Mouse (Mus musculus): Measurements from ENCODE around the gene Mcl1.
A peak's percentile ranks its signal among the peaks of the same experiment; 100 is the strongest.
"Not testable (repeated sequence)": the region's sequence is repeated elsewhere in the genome, so short reads cannot be mapped to it uniquely, and the experiment has no call there.

Mcl1 gene

DNA sequence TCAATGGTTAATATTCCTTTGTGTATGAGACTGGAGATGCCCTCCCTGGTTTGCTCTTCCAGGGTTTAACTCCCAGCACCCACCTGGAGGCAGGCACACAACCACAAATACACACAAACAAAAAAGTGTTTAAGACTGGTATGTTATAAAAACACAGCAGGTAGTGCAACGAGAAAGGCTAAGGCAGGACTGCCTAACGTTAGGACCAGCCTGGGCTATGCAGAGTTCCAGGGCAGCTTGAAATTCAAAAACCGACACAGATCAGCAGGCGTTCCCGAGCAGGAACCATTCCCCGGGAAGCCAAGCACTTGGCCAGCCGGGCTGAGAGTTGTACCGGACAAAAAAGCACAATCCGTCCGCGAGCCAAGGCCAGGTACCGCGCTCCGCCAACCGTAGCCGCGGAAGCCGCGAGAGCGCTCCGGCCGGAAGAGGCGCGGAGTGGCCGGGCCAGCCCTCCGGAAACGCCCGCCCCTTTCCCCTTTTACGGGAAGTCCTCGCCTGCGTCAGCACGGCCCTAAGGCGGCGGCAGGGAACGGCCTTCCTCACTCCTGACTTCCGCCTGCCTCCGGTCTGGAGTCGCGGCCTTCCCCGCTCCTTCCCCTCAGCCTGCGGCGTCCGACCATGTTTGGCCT, at the start of gene Mcl1:
Mcl1 (plus strand) TSS at position 553 of the 632 bp plus-strand sequence.
- DNase-seq (ENCODE audit: low spot score in 2 of 2), result peak; percentile 95 to 96

DNA sequence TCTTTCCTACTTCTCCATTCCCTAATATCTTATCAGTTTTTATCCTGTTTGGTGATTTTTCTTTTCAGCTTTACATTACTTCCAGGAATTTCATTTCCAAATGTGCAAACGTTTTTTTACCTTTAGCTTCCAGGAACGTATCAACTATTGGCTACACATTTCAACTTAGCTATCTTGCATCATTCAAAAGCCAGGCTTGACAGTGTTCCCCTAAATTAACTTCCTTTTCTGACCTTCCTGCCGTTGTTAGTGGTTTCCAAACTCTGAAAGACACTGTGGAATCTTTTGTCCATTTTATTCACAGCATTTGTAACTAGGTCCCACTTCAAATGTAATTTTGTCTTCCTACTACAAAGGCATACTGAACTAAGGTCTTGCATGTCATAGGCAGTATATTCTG, 49.4 kb upstream of the Mcl1 start:
- DNase-seq (ENCODE audit: low spot score in 2 of 2), result no peak

DNA sequence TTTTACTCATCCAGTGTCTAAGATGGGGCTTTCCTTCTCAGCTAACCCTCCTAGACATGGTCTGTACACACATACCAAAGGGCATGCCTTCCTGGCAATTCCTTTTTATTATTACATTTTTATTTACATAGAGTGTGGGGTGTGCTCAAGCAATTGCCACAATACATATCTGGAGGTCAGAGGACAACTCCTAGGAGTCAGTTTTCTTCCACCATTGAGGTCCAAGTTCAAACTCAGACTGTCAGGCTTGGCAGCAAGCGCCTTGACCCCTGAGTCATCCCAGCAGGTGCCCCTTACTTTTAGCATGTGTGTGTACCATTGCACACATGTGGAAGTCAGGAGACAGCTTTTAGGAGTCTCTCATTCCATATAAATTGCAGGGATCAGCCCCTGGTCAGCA, 44.6 kb upstream of the Mcl1 start:
- no peak for DNase-seq (ENCODE audit: low spot score in 2 of 2)

DNA sequence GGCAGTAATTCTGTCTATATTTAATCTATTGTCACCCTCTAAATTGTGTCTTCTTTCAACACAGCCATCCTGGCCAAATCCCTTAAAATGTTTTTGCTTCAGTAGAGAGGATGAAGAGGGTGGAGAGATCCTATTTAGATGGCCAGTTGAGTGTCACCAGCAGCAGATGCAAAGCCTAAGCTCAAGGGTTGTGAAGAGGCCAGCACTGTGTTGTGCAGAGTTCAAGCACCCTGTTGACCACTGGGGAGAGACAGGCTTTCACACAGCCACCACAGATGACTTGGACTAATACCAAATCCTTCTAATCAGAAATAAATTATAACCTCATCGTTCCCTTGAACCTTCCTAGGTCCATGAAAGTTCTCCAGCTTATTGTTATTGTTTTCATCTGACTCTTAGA, 40.1 kb upstream of the Mcl1 start:
- no peak for DNase-seq (ENCODE audit: low spot score in 2 of 2)

DNA sequence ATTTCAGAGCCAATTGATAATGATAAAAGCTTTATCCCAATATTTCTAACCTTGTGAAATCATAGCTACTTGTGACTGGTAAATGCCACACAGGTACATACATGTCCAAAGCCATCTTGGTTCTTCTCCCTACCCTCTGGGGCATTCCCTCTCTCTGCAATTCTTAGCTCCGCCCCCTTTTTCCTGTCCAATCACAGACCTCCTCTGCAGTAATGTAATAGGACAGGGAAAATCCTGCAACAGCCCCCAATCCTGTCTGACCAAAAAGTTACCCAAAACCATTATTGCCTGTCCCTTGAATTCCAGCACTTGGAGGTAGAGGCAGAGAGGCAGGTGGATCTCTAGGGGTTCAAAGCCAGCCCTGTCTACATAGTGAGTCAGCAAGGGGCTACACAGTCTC, 37.3 kb upstream of the Mcl1 start:
- DNase-seq (ENCODE audit: low spot score in 2 of 2), result no peak

DNA sequence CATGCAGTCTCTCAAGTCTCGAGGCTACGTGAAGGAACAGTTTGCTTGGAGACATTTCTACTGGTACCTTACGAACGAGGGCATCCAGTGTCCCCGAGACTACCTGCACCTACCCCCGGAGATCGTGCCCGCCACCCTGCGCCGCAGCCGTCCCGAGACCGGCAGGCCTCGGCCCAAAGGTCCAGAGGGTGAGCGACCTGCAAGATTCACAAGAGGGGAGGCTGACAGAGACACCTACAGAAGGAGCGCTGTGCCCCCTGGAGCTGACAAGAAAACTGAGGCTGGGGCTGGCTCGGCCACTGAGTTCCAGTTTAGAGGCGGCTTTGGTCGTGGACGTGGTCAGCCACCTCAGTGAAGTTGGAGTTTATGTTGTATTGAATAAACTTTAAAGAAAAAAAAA, 36.2 kb upstream of the Mcl1 start:
- not testable (repeated sequence) for DNase-seq (ENCODE audit: low spot score in 2 of 2)

DNA sequence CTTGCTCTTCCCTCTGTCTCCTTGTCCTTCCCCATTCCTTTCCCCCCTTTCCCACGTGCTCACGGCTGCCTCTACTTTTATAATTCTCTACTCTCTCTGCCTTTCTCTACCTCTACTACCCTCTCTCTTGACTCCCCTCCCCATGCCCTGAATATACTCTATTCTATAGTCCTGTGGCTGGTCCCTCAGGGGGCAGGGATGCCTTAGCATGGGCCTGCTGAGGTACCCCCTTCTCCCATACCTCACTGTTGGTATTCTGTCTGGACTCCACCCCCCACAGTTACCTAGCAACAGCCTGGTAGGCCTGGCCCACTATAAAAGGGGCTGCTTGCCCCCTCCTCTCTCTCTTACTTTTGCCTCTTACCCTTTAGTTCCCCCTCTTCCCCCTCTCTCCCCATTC, 35.0 kb upstream of the Mcl1 start:
- DNase-seq (ENCODE audit: low spot score in 2 of 2), result no peak

DNA sequence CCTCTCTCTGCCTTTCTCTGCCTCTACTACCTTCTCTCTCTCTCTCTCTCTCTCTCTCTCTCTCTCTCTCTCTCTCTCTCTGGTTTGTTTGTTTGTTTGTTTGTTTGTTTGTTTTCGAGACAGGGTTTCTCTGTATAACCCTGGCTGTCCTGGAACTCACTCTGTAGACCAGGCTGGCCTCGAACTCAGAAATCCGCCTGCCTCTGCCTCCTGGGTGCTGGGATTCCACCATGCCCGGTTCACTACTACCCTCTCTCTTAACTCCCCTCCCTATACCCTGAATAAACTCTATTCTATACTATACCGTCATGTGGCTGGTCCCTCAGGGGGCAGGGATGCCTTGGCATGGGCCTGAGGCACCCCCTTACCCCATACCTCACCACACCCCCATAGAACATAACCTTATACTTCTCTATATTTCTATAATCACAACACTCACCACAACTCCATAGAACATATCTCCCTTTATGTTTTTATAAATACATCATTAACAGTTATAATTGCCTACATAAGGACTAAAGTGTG, 34.5 kb upstream of the Mcl1 start:
- not testable (repeated sequence) for DNase-seq (ENCODE audit: low spot score in 2 of 2)

DNA sequence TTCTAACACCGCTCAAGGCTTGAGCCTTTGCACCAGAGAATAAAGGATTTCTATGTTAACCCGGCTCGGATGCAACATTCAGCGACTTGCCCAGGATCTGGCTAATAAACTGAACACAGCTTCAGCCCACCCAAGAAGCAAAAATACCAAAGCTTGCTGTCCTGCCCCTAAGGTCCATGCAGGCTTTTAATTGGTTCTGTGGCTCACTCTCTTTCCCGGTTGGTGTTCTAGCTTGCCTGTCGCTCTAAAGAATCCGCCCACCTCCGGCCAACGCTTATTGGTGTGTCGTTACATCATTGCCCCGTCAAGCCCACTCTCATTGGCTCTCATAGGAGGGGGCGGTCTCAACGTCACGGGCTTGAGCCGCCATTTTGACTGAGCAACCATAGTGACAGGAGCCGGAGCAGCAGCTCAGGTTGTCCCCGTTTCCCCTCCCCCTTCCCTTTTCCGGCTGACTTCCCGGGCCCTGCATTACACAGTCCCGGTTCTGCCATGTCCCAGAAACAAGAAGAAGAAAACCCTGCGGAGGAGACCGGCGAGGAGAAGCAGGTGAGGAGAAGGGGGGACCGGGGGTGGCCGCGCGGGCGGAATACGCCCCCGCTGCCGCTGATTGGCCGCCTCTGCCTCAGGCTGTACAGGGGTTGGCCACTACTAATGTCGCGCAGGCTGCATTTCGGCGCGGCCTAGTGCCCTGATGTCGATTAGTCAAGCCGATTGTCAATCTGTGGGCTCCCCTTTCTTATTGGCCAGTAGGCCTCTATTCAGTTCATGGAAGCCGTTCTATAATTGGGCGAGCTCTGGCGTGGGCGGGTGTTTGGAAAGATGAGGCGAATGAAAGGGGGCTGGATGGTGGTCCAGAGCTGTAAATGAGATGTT, 33.7 kb upstream of the Mcl1 start, which contains the start of gene Ensa:
Ensa (plus strand) TSS at position 366 of the 876 bp plus-strand sequence.
- peak; percentile 99 to 100 for DNase-seq (ENCODE audit: low spot score in 2 of 2)

DNA sequence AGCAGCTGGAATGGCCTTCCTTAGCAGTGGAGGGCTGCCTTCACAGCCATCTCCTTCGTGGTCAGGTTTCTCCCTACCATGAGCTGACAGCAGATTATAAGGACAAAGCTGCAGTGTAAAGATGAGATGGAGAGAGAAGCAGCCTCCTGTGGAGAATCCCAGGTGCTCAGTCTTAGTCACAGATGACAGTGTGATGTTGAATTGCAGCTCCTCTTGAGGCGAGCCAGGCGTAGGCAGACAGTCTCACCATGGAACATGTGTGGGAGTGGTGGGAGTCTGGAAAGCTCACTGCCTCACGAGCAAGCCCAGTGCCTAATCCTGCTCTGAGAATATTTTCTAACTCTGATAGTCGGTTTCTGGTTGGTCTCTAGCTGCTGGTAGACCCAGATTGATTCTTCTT, 30.8 kb upstream of the Mcl1 start:
- DNase-seq (ENCODE audit: low spot score in 2 of 2), result peak; percentile 73 to 76

DNA sequence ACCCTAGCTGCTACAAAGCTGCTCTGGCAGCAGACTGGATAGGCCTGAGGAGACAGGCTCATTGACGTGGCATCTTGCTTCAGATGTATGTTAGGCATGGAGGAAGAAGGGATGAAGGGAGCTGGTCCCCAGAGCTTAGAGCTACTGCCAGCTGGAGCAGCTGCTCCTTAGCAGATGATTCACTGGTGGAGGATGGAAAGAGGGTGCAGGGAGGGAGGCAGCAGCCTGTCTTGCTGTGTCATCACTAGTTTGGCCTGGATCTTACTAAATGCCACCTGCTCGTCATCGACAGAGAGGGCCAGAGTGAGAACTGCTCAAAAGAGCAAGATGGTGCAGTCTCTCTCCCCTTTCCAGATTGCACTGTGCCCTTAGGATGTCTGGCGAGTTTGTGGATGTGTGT, 28.8 kb upstream of the Mcl1 start:
- DNase-seq (ENCODE audit: low spot score in 2 of 2), result peak; percentile 66 to 72

DNA sequence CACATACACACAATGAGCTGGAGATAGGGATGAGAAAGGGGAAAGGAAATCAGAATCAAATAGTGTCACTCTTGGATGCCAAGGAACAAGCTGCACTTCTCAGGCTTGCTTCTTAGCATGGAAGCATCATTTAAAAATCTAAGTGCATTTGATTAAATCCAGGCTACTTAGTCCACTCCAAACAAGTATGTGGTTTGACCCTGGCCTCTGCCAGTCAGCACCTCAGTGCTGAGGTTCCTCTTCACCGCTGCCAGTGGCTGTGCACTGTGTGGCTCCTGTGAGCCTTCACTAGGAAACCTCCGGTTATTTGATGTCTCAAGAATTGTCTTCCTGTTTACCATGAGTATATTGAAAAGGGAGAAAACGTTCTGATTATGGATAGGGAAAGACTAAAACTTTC, 27.7 kb upstream of the Mcl1 start:
- DNase-seq (ENCODE audit: low spot score in 2 of 2), result no peak

DNA sequence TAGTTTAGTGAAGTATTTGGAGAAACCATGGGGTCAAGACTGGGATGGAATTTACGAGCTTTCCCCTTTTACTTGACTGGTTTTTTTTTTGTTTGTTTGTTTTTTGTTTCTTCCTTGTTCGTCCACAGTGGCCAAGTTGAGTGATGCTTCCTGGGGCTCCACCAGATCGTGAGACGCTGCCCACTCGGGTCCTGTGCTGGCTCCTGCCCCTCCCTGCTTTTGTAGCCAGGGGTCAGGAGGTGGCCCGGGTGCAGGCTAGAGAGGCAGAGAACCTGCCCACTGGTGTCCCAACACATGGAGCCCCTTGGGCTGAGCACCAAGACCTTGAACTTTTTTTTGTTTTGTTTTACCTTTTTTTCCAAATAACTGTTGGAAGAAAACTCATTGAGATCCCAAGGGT, 27.3 kb upstream of the Mcl1 start:
- no peak for DNase-seq (ENCODE audit: low spot score in 2 of 2)

DNA sequence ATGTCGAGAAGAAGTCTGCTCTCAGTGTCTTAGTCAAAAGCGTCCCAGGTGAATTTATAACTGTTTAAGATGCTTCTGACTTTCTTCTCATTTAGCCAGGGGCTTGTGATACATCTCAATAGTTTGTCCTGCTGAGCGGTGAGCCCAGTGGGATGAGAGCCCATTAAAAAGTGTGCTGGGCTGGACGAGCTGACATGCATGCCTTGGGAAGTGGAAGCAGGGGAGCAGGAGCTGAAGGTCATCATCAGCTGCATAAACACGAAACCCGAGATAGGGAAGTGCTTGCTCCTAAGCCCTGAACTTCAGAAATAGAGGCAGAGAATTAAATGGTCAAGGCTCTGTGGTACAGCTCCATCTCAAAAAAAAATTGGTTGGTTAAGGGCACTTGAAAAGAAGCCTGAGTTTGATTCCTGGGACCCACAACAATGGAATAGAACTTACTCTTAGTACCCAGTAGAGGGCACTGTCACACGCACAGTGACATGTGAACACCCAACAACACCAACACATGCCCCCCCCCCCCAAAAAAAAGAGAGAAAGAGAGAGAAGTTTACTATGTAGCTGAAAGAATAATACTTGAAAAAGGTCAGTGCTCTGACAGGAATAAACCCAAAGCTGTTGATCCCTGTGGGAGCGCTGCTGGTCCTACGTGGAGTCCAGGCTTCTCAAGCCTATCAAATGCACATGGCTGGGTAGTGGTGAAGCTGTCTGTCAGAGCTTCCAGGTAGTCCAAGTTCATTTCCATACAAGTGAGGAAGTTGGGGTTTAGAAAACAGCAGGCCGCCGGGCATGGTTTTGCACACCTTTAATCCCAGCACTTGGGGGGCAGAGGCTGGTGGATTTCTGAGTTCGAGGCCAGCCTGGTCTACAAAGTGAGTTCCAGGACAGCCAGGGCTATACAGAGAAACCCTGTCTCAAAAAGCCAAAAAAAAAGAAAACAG, 25.7 kb upstream of the Mcl1 start:
- no peak for DNase-seq (ENCODE audit: low spot score in 2 of 2)

DNA sequence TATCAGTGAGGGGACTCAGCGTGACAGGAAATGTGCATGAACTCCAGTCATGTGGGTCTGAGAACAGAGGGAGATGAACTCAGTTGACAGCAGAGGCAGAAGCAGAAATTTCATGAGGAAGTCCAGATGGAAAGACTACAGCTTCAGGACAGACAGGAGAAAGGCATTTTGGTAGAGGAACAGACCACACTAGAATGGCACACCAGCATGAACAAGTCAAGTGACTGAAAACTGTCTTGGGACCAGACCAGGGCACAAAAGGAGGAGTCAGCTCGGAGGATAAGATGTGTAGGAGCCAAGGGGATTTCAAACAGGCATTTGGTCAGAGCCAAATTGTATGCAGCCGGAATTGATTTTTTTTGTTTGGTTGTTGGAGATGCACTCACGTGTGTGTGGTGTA, 23.0 kb upstream of the Mcl1 start:
- no peak for DNase-seq (ENCODE audit: low spot score in 2 of 2)

DNA sequence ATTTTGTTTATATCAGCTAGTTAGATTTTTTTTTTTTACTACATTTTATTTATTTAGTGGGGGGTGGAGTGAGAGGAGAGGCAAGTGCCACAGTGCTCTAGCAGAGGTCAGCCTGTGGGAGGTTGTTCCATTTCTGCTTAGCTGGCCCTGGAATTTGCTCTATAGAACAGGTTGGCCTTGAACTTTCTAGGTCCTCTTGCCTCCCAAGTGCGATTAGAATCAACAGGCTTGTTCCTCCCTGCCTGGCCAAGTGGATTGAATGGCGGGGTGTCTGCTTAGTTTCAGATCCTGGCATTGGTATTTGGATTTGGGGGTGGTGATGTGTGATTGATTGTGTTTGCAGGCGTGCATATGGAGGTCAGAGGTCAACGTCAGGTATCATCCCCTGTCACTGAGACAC, 22.5 kb upstream of the Mcl1 start:
- DNase-seq (ENCODE audit: low spot score in 2 of 2), result no peak

DNA sequence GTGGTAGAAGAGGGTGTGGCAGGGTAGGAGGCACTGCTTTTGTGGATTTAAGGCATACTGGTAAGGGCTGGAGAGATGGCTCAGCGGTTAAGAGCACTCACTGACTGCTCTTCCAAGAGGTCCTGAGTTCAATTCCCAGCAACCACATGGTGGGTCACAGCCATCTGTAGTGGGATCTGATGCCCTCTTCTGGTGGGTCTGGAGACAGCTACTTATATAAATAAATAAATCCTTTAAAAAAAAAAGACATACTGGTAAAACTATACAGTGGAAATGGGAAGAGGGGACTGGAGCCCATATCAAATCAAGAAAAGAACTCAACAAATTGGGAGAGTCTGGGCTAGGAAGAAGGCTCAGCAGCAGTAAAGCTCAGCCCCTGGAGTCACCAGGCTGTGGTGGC, 18.9 kb upstream of the Mcl1 start:
- no peak for DNase-seq (ENCODE audit: low spot score in 2 of 2)

DNA sequence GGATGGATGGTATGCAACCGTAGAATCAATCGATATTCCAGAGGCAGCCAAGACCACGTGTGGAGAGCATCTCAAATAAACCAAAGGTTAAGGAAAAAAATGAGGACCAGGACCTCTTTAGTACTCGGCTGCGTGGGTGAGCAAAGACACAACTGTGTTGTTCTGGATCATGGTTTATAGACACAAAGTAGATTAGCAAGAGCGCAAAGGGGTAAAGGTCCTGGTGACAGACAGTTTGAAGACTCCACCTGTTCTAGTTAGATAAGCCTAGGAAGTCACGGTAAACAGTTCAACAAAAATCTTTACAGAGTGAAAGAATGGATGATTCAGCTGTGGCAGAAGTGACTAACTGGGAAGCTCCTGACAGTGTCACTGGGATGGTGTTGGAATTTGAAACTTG, 15.5 kb upstream of the Mcl1 start:
- no peak for DNase-seq (ENCODE audit: low spot score in 2 of 2)

DNA sequence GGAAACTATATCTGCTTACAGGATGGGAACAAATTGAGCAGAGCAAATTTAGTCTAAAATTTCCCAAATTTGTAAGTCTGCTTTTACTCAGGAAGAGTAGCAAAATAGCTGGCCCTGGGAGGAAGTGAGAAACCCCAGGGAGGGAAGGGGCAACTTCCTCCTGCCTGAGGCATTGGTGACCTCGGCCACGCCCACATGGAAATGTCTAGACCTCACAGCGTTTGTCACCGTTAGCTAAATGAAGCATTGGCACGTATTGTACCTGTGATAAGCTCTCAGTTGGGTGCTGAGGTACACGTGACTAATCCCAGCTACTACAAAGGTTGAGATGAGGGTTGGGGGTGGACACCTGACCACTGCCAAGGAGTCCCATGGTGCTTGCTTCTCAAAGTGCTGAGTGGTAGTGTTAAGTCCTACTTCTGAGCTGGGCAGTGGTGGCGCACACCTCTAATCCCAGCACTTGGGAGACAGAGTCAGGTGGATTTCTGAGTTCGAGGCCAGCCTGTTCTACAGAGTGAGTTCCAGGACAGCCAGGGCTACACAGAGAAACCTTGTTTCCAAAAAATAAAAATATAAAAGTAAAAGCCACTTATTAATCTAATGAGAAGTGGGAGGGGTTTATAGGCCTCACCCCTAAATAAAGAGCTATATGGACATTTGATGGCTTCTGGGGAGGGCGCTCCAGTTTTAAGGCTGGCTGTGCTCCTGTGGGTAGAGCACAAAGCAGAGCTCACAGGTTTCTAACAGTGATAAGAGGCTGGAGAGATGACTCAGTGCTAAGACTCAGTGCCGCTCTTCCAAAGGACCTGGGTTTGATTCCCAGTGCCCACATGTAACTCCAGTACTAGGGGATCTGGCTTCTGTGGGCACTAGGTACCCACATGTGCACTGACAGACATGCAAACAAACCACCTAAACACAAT, 13.0 kb upstream of the Mcl1 start:
- peak in 1 of 2 experiments; percentile 50 for DNase-seq (ENCODE audit: low spot score in 2 of 2)

DNA sequence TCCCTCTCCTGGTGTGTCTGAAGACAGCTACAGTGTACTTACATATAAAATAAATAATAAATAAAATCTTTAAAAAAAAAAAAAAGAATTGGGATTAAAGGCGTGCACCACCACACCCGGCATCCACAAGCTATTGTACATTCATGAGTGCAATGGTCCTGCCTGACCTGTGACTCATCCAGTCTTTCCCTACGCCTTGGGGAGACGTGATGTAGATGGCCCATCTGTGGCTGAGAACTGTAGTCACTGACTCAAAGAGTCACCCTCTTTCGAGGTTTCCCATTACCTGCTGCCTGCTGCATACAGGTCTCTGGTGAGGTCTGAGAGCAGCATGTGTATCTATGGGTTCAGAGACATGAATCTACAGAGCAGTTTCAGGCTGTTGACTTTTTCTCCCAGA, 10.6 kb upstream of the Mcl1 start:
- DNase-seq (ENCODE audit: low spot score in 2 of 2), result no peak

Data from right cerebral cortex, postnatal 10 days (tissue).